Mouse (Mus musculus): ENCODE data around the gene Setd3. TPM values are rescaled to one million over a fixed set of nuclear protein-coding genes. Genes with fewer than 3 reads are reported as not detected.

Gene Setd3
- 100 to 1,000 TPM; 100 to 106 TPM for total RNA-seq (2021)
- long read RNA-seq, experiment 1, transcript Setd3-201 (13 exons, 2,755 nt): major isoform, 117 of 152 reads
- long read RNA-seq, experiment 1, partial matches to known transcripts: 4 of 152 reads
- long read RNA-seq, experiment 1, other reads (novel, unspliced or antisense): 31 of 152 reads
- long read RNA-seq, experiment 2, transcript Setd3-201 (13 exons, 2,755 nt): major isoform, 142 of 174 reads
- long read RNA-seq, experiment 2, partial matches to known transcripts: 6 of 174 reads
- long read RNA-seq, experiment 2, other reads (novel, unspliced or antisense): 24 of 174 reads

DNA sequence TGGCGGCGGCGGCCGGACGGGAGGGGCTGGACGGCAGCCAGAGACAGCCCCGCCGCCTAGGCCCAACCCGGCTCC, at the start of gene Setd3:
Setd3 (minus strand) TSS at position 69 of the 75 bp plus-strand sequence.
- Histone ChIP-seq H3K27ac (peak within 1 kb of the TSS; percentile 100), H3K4me3 (peak within 1 kb of the TSS; percentile 100)
- intact Hi-C loops (cut with DNase I): no loop called here
- TF ChIP-seq CTCF (IDR thresholded peaks at IDR 0.05): no peak
- no peak for DNase-seq

- no peak for TF ChIP-seq CTCF (IDR thresholded peaks at IDR 0.05)
- intact Hi-C loops (cut with DNase I): no loop called here
- Histone ChIP-seq H3K4me3 (no peak overlapping the region), H3K27ac (no peak overlapping the region)
- no peak for DNase-seq
Measured at GRCm38 (mm10) chr12:108227527-108227926, 48.4 kb upstream of the Setd3 start.

DNA sequence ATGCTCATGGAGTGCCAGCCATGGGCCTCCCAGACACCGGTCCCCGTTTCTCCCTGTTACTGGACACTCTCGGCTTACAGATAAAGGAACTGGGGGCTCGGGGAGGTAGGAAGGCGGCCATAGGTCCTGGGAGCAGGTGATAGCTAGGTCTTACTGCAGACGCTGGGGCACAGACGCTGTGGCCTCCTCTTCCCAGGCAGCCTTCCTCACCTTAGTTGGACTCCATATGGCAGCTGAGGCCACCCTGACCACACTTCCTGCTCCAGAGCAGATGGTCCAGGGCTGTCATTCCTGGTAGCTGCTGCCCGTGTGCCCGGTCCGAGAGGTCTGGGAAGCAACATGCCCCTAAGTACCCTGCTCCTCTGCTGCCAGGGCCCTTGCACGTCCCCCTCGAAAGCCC, 47.8 kb upstream of the Setd3 start:
- Histone ChIP-seq H3K27ac (no peak overlapping the region), H3K4me3 (no peak overlapping the region)
- intact Hi-C loops (cut with DNase I): no loop called here
- no peak for DNase-seq
- TF ChIP-seq CTCF (IDR thresholded peaks at IDR 0.05): no peak

DNA sequence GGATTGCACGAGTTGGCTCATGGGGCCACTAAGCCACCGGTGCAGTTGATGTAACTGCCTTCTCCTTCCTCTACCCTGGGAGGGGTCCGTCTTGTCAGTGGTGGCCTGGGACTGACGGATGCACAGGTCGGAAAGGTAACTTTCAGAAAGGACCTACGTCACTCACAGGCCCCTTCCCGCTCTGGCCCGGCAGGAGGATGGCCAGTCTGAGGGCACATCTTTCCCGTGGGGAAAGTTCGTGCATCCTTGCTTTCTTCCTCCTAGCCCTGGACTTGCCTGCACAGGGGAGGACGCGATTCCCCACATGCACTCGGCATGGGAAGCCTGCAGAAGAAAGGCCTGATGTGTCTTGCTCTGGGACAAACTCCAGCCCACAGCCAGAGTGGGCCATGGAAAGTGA, 47.1 kb upstream of the Setd3 start:
- no peak overlapping the region for H3K27ac ChIP-seq
- no peak for TF ChIP-seq CTCF (IDR thresholded peaks at IDR 0.05)
- intact Hi-C loops (cut with DNase I): no loop called here
- no peak overlapping the region for H3K4me3 ChIP-seq
- no peak for DNase-seq

GRCm38 (mm10) chr12:108225781-108226180, 46.7 kb upstream of the Setd3 start:
- no peak overlapping the region for H3K27ac ChIP-seq
- H3K4me3 ChIP-seq: no peak overlapping the region
- intact Hi-C loops (cut with DNase I): no loop called here
- no peak for DNase-seq
- TF ChIP-seq CTCF (IDR thresholded peaks at IDR 0.05): no peak

- DNase-seq: no peak
- Histone ChIP-seq H3K27ac (peak overlapping the region; percentile 49; the same call in 1 of the 2 replicates), H3K4me3 (no peak overlapping the region)
- intact Hi-C loops (cut with DNase I): no loop called here
- TF ChIP-seq CTCF (IDR thresholded peaks at IDR 0.05): no peak
Measured at GRCm38 (mm10) chr12:108223357-108223756, 44.2 kb upstream of the Setd3 start.

DNA sequence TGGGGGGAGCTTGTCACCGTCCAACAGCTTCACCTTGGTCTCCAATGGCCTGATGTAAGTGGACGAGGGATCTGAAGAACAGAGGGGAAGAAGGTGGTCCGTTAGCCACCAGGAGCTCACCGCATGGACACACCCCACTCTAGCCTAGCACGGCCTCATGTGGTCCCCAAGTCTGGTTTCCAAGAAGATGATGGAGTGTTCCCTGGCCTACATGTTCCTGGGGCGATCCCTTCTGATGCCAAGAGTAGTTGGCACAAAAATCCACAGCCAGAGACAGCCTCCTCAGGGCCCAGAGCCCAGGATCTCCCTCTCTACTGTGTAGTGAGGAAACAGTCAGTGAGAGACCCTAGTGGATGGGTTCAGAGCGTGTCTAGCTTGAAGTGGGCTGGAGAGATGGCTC, 42.6 kb upstream of the Setd3 start:
- no peak for TF ChIP-seq CTCF (IDR thresholded peaks at IDR 0.05)
- intact Hi-C loops (cut with DNase I): no loop called here
- Histone ChIP-seq H3K27ac (no peak overlapping the region), H3K4me3 (no peak overlapping the region)
- no peak for DNase-seq

GRCm38 (mm10) chr12:108221206-108221605, 42.1 kb upstream of the Setd3 start:
- TF ChIP-seq CTCF (IDR thresholded peaks at IDR 0.05): no peak
- DNase-seq: no peak
- H3K4me3 ChIP-seq: no peak overlapping the region
- no peak overlapping the region for H3K27ac ChIP-seq
- intact Hi-C loops (cut with DNase I): no loop called here

DNA sequence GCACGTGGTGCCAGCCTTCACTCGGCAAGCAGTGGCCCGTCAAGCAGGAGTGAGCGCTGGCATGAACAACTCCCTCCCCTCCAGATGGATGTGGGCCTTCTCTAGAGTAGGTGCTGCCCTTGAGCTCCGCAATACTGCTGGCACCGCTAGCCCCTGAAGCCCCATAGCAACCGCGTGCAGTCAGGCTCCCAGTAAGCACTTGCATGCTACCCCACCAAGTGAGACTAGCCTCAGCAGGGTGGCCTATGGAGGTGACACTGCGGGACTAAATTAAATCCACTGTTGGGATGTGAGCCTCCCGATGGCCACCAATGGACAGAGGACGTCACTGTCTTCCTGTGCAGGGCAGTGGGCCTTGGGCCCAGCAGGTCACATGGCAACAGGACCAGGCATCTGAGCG, 41.5 kb upstream of the Setd3 start:
- Histone ChIP-seq H3K27ac (no peak overlapping the region), H3K4me3 (no peak overlapping the region)
- no peak for DNase-seq
- TF ChIP-seq CTCF (IDR thresholded peaks at IDR 0.05): no peak
- intact Hi-C loops (cut with DNase I): no loop called here

GRCm38 (mm10) chr12:108219825-108220616, 40.9 kb upstream of the Setd3 start:
- Histone ChIP-seq H3K4me3 (no peak overlapping the region), H3K27ac (no peak overlapping the region)
- DNase-seq: no peak
- TF ChIP-seq CTCF (IDR thresholded peaks at IDR 0.05): no peak
- intact Hi-C loops (cut with DNase I): no loop called here

DNA sequence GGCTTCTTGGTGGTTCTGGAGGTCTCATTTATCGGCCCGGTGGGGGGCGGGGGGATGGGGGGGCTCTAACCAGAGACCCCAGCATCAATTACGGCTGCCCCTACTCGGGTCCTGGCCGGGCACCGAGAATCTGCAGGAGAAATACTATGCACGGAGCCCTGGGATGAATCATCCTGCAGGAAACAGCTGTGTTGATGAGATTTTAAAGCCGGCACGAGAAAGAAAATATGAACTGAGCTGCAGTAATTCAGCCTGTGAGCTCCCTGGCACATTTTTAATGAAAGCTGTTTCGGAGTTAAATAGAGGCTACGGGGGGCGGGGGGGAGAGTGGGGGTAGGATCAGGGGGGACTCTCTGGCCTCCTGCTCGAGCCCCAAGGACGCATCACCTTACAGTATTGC, 40.0 kb upstream of the Setd3 start:
- no peak for DNase-seq
- TF ChIP-seq CTCF (IDR thresholded peaks at IDR 0.05): no peak
- intact Hi-C loops (cut with DNase I): no loop called here
- no peak overlapping the region for H3K4me3 ChIP-seq
- no peak overlapping the region for H3K27ac ChIP-seq

DNA sequence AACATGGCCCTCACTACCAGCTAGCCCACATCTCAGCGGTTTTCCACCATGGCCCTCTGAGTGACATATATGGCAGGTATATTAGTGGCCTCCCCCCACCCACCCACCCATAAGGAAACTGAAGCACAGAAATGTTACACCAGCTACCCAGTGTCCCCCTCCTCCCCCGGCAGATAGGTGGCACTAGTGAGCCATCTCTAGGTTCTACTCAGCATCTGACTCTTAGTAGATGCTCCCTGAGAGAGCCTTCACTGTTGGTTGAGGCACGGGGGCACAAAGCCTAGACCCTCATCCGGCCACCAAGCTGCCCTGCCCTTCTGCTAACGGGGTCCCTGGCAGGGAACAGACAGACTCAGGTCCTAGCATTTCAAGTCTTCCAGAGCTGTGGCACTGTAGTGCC, 38.5 kb upstream of the Setd3 start:
- peak; percentile 74 for DNase-seq
- no peak overlapping the region for H3K27ac ChIP-seq
- intact Hi-C loops (cut with DNase I): loop anchor here (2.0 kb wide), 1 partner anchor 75 kb away; no protein-coding TSS in a partner anchor
- no peak overlapping the region for H3K4me3 ChIP-seq
- peak; percentile 74 for TF ChIP-seq CTCF (IDR thresholded peaks at IDR 0.05)

- DNase-seq: peak; percentile 79
- TF ChIP-seq CTCF (IDR thresholded peaks at IDR 0.05): no peak
- intact Hi-C loops (cut with DNase I): loop anchor here (2.0 kb wide), 1 partner anchor 76 kb away; no protein-coding TSS in a partner anchor
- Histone ChIP-seq H3K4me3 (no peak overlapping the region), H3K27ac (peak overlapping the region; percentile 24; the same call in 1 of the 2 replicates)
Measured at GRCm38 (mm10) chr12:108216611-108217370, 37.7 kb upstream of the Setd3 start.
